Mouse (Mus musculus) gonadal fat pad, adult 2 months (tissue): Measurements from ENCODE around the gene Pcnx. TPM values are rescaled to one million over a fixed set of nuclear protein-coding genes. Genes with fewer than 3 reads are reported as not detected.

Experiments used
- polyA plus RNA-seq: library from polyadenylated mRNA; depleted of rRNA; stranded (reverse); fragments of >200 nt; gene quantifications from 2 replicates; pipeline ENCODE4 v1.2.3, GENCODE M21; 2012; rRNA removed

The Pcnx gene
- polyA plus RNA-seq, 1 experiment: 30.1 TPM

Other genes starting within 250 kb of the Pcnx start
- 3.0 TPM in 2 replicates for gene Ttc9, start 228.8 kb upstream of the Pcnx start, polyA plus RNA-seq
- 1.6 and 1.9 TPM in 2 replicates for gene Map3k9, start 78.8 kb upstream of the Pcnx start, polyA plus RNA-seq